Comparison of ENCODE assay signal across 8 mouse cellular contexts in the genomic region with DNA sequence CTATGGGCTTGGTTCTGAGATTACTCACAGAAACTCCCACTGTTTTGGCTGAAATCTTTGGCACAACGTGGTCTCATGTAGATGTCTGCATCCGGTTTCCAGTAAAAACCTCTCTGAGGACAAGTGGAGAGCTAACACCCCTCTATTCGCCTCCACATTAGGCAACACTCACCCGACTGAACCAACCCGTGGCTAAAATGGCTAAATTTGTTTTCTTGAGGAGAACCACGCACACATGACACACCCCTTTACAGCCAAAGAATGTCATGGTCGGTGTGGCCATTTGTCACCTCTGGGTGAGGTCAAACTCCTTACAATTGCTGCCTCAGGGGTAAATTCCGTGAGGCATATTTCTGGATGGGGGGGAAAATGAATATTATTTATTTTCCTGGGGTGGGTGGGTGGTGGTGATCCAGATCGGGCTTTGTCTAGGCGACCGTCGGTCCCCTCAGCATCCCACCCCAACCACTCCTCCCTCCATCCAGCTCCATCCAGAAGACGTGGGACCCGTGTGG. TPM values are rescaled to one million over a fixed set of nuclear protein-coding genes. Genes with fewer than 3 reads are reported as not detected.
A peak's percentile ranks its signal among the peaks of the same experiment; 100 is the strongest.
DNase-seq lines count a peak whose midpoint lies in the region; ATAC-seq and TF ChIP-seq lines count a peak whose summit lies in the region.

No protein-coding gene starts in this region.

- peaks cover 1% of the 10 kb centered on the region; the same call in 1 of the 2 replicates for H3K4me1 ChIP-seq in heart, adult 2 months (ENCODE audit: control insufficient read depth, insufficient read depth, low read length)
- H3K4me1 ChIP-seq in forebrain, embryonic 13.5 days: peaks cover 17% of the 10 kb centered on the region
- H3K4me1 ChIP-seq in limb, embryonic 12.5 days (replicated peaks): peaks cover 16% of the 10 kb centered on the region
- peaks cover 18% of the 10 kb centered on the region for H3K4me1 ChIP-seq in neural tube, embryonic 15.5 days

- no peak for TF ChIP-seq CTCF in heart, adult 2 months (IDR thresholded peaks at IDR 0.05)

- peak in 1 of 2 experiments; percentile 20 for DNase-seq in heart, adult 2 months
- DNase-seq in heart, postnatal 14 days: no peak
- peak; percentile 58 for DNase-seq in NIH3T3 (ENCODE audit: low read depth)
- no peak for DNase-seq in right cerebral cortex, adult 18-20 months
- no peak for DNase-seq in frontal cortex, postnatal 25 days (ENCODE audit: low spot score in 2 of 2)

- H3K27ac ChIP-seq in heart, adult 2 months: peak overlapping the region; percentile 96
- H3K27ac ChIP-seq in forebrain, embryonic 13.5 days: peak overlapping the region; percentile 96
- H3K27ac ChIP-seq in limb, embryonic 12.5 days: peak overlapping the region; percentile 98
- H3K27ac ChIP-seq in neural tube, embryonic 15.5 days (replicated peaks): peak overlapping the region; percentile 98

- peak overlapping the region; percentile 75 for H3K4me2 ChIP-seq in forebrain, embryonic 13.5 days
- peak overlapping the region; percentile 65 for H3K4me2 ChIP-seq in limb, embryonic 12.5 days
- H3K4me2 ChIP-seq in neural tube, embryonic 15.5 days: peak overlapping the region; percentile 90

- TF ChIP-seq EP300 in heart, adult 2 months (IDR thresholded peaks at IDR 0.05; ENCODE audit: insufficient read depth, low read depth, low read length): no peak

- H3K9me3 ChIP-seq in forebrain, embryonic 13.5 days (replicated peaks): no peaks in the 10 kb centered on the region
- no peaks in the 10 kb centered on the region for H3K9me3 ChIP-seq in limb, embryonic 12.5 days
- no peaks in the 10 kb centered on the region for H3K9me3 ChIP-seq in neural tube, embryonic 15.5 days (replicated peaks)

- WGBS in heart, adult 2 months: 23% methylated on average over 14 of the region's 14 CpGs
- 40% methylated on average over 14 of the region's 14 CpGs for WGBS in forebrain, embryonic 13.5 days
- 25% methylated on average over 14 of the region's 14 CpGs for WGBS in limb, embryonic 12.5 days
- 19% methylated on average over 14 of the region's 14 CpGs for WGBS in neural tube, embryonic 15.5 days

- H3K36me3 ChIP-seq in heart, adult 2 months (ENCODE audit: control insufficient read depth, insufficient read depth, low read length): peaks cover 4% of the 10 kb centered on the region
- no peaks in the 10 kb centered on the region for H3K36me3 ChIP-seq in forebrain, embryonic 13.5 days (ENCODE audit: poor library complexity, severe bottlenecking)
- H3K36me3 ChIP-seq in limb, embryonic 12.5 days: no peaks in the 10 kb centered on the region
- no peaks in the 10 kb centered on the region for H3K36me3 ChIP-seq in neural tube, embryonic 15.5 days

- peak; percentile 6 for ATAC-seq in forebrain, embryonic 13.5 days
- ATAC-seq in limb, embryonic 12.5 days (ENCODE audit: insufficient number of reproducible peaks, insufficient read depth, low FRiP score, low TSS enrichment, low read depth): peak; percentile 23
- peak; percentile 80 for ATAC-seq in neural tube, embryonic 15.5 days (ENCODE audit: low FRiP score)

- H3K79me2 ChIP-seq in heart, adult 2 months (replicated peaks; ENCODE audit: control insufficient read depth, insufficient read depth, low read length): no peaks in the 10 kb centered on the region

- peak overlapping the region; percentile 75 for H3K9ac ChIP-seq in heart, adult 2 months (ENCODE audit: low read depth, low read length)
- peak overlapping the region; percentile 81 for H3K9ac ChIP-seq in forebrain, embryonic 13.5 days
- peak overlapping the region; percentile 76 for H3K9ac ChIP-seq in limb, embryonic 12.5 days (replicated peaks)
- peak overlapping the region; percentile 85 for H3K9ac ChIP-seq in neural tube, embryonic 15.5 days (replicated peaks)

- TF ChIP-seq POLR2A in heart, adult 2 months (IDR thresholded peaks at IDR 0.05; ENCODE audit: insufficient read depth, low read depth, low read length): no peak

- intact Hi-C loops in heart, adult 2 months (cut with DNase I): no loop called here
- intact Hi-C loops in heart, postnatal 14 days (cut with DNase I): loop anchor here (5.0 kb wide), 1 partner anchor 118 kb away; no protein-coding TSS in a partner anchor

- no peaks in the 10 kb centered on the region for H3K27me3 ChIP-seq in heart, adult 2 months (ENCODE audit: control insufficient read depth, insufficient read depth, low read length)
- no peaks in the 10 kb centered on the region for H3K27me3 ChIP-seq in forebrain, embryonic 13.5 days
- no peaks in the 10 kb centered on the region for H3K27me3 ChIP-seq in limb, embryonic 12.5 days
- no peaks in the 10 kb centered on the region for H3K27me3 ChIP-seq in neural tube, embryonic 15.5 days (replicated peaks)

- peak overlapping the region; percentile 76 for H3K4me3 ChIP-seq in heart, adult 2 months
- peak overlapping the region; percentile 57 for H3K4me3 ChIP-seq in forebrain, embryonic 13.5 days
- peak overlapping the region; percentile 56 for H3K4me3 ChIP-seq in limb, embryonic 12.5 days (replicated peaks)
- peak overlapping the region; percentile 65 for H3K4me3 ChIP-seq in neural tube, embryonic 15.5 days (replicated peaks)

RNA-seq across cellular contexts. Expression of a gene that starts 9.5 kb away (rescaled TPM):
- 100 to 1,000 TPM; 149 to 209 TPM for total RNA-seq in heart, adult 2 months (2021)
- 59.3 and 109 TPM in 2 replicates for polyA plus RNA-seq in heart, adult 2 months (2012; rRNA removed)
- total RNA-seq in heart, postnatal 14 days (2021): 100 to 1,000 TPM; 257 to 301 TPM
- polyA plus RNA-seq in forebrain, embryonic 13.5 days (2015; fragmentation: Nextera tagmentation; extraction: Ambion mirVana): 148 and 156 TPM in 2 replicates
- 210 and 217 TPM in 2 replicates for polyA plus RNA-seq in limb, embryonic 12.5 days (2016; fragmentation: Nextera tagmentation; extraction: Ambion mirVana)
- polyA plus RNA-seq in neural tube, embryonic 15.5 days (2015; fragmentation: Nextera tagmentation; extraction: Ambion mirVana): 89.3 and 93.9 TPM in 2 replicates

Comparison
In these comparisons a context has a peak if more than half of its experiments do, and no peak if none do; other contexts are left out.
1. ATAC-seq: peak in every context shown above with its lines; median percentile 80 in neural tube, embryonic 15.5 days; 23 in limb, embryonic 12.5 days; 6 in forebrain, embryonic 13.5 days.